Mouse (Mus musculus): ENCODE results near the gene Cxcr1.

Gene Cxcr1

GRCm38 (mm10) chr1:74194445-74194844 is at the start of gene Cxcr1:
Gene Cxcr1, minus strand, starts transcription at chr1:74194631.
- DNase-seq (ENCODE audit: low spot score in 2 of 2): no peak

- no peak for DNase-seq (ENCODE audit: low spot score in 2 of 2)
These were observed 46.4 kb upstream of the Cxcr1 start for GRCm38 (mm10) chr1:74240832-74241231.

- DNase-seq (ENCODE audit: low spot score in 2 of 2): no peak
These were observed 45.9 kb upstream of the Cxcr1 start for GRCm38 (mm10) chr1:74240311-74240710.

- DNase-seq (ENCODE audit: low spot score in 2 of 2): peak in 1 of 2 experiments; percentile 19
These were observed 45.2 kb upstream of the Cxcr1 start for GRCm38 (mm10) chr1:74239618-74240017.

- DNase-seq (ENCODE audit: low spot score in 2 of 2): no peak
These were observed 44.7 kb upstream of the Cxcr1 start for GRCm38 (mm10) chr1:74239162-74239561.

GRCm38 (mm10) chr1:74238136-74238535 is 43.7 kb upstream of the Cxcr1 start:
- no peak for DNase-seq (ENCODE audit: low spot score in 2 of 2)

GRCm38 (mm10) chr1:74237671-74238070 is 43.2 kb upstream of the Cxcr1 start:
- no peak for DNase-seq (ENCODE audit: low spot score in 2 of 2)

- peak; percentile 65 to 83 for DNase-seq (ENCODE audit: low spot score in 2 of 2)
These were observed 42.3 kb upstream of the Cxcr1 start for GRCm38 (mm10) chr1:74236590-74237317.

GRCm38 (mm10) chr1:74235938-74236589 is 41.6 kb upstream of the Cxcr1 start, which contains the start of gene Arpc2:
Gene Arpc2, plus strand, starts transcription at chr1:74236084.
- DNase-seq (ENCODE audit: low spot score in 2 of 2): peak; percentile 96 to 98

- no peak for DNase-seq (ENCODE audit: low spot score in 2 of 2)
These were observed 36.6 kb upstream of the Cxcr1 start for GRCm38 (mm10) chr1:74230992-74231391.

GRCm38 (mm10) chr1:74229942-74230341 is 35.5 kb upstream of the Cxcr1 start:
- DNase-seq (ENCODE audit: low spot score in 2 of 2): no peak

GRCm38 (mm10) chr1:74227317-74227716 is 32.9 kb upstream of the Cxcr1 start:
- peak; percentile 63 to 73 for DNase-seq (ENCODE audit: low spot score in 2 of 2)

- no peak for DNase-seq (ENCODE audit: low spot score in 2 of 2)
These were observed 25.5 kb upstream of the Cxcr1 start for GRCm38 (mm10) chr1:74219922-74220321.

- no peak for DNase-seq (ENCODE audit: low spot score in 2 of 2)
These were observed 14.5 kb upstream of the Cxcr1 start for GRCm38 (mm10) chr1:74208941-74209340.

- no peak for DNase-seq (ENCODE audit: low spot score in 2 of 2)
These were observed 13.5 kb upstream of the Cxcr1 start for GRCm38 (mm10) chr1:74207906-74208305.

- DNase-seq (ENCODE audit: low spot score in 2 of 2): no peak
These were observed 12.2 kb upstream of the Cxcr1 start for GRCm38 (mm10) chr1:74206642-74207041.

GRCm38 (mm10) chr1:74205881-74206280 is 11.4 kb upstream of the Cxcr1 start:
- DNase-seq (ENCODE audit: low spot score in 2 of 2): peak in 1 of 2 experiments; percentile 26

GRCm38 (mm10) chr1:74203457-74203856 is 9.0 kb upstream of the Cxcr1 start:
- DNase-seq (ENCODE audit: low spot score in 2 of 2): no peak

- no peak for DNase-seq (ENCODE audit: low spot score in 2 of 2)
These were observed 6.8 kb upstream of the Cxcr1 start for GRCm38 (mm10) chr1:74201048-74201844.

- no peak for DNase-seq (ENCODE audit: low spot score in 2 of 2)
These were observed 4.6 kb upstream of the Cxcr1 start for GRCm38 (mm10) chr1:74199046-74199445.

- DNase-seq (ENCODE audit: low spot score in 2 of 2): no peak
These were observed 3.5 kb upstream of the Cxcr1 start for GRCm38 (mm10) chr1:74197726-74198470.

Data from spleen, postnatal 4 days (tissue).